Mouse (Mus musculus) bone marrow, adult 2 months (tissue): ENCODE measurements around the gene Ktn1.

Experiments
- CTCF ChIP-seq: fragments of 200-500 bp; IDR thresholded peaks from 2 replicates; pipeline ENCODE4 v1.5.1; 2011; ENCODE audit warnings: low read length, control low read depth; ENCODE audit not compliant: control insufficient read depth, insufficient read depth
- POLR2A ChIP-seq: fragments of 200-500 bp; IDR thresholded peaks from 2 replicates; pipeline ENCODE4 v1.6.1; 2011; ENCODE audit warnings: low read depth, mild to moderate bottlenecking, control low read depth, low read length, borderline replicate concordance; ENCODE audit not compliant: control insufficient read depth

- TF ChIP-seq CTCF (no peak), POLR2A (no peak)
These were observed 123.2 kb downstream of the Ktn1 start for GRCm38 (mm10) chr14:47771496-47771895.
